Mouse (Mus musculus) liver, postnatal 0 days (tissue): Measurements from ENCODE around the gene Stac2.

Experiments used
- CTCF ChIP-seq: sonication (generic); IDR thresholded peaks from 2 replicates; pipeline ENCODE4 v1.5.1; 2016; ENCODE audit warnings: antibody characterized with exemption, low read depth
- EP300 ChIP-seq: IDR thresholded peaks from 2 replicates; pipeline ENCODE4 v1.6.1; 2016; ENCODE audit warnings: antibody characterized with exemption, low read depth, mild to moderate bottlenecking

- TF ChIP-seq EP300 (no peak), CTCF (no peak)
Observed at GRCm38 (mm10) chr11:98011716-98012115, 41.5 kb downstream of the Stac2 start.
